Comparison of ENCODE assay signal across 8 mouse cellular contexts in genomic region chr11:68750938-68751337, GRCm38 (mm10). TPM values are rescaled to one million over a fixed set of nuclear protein-coding genes. Genes with fewer than 3 reads are reported as not detected.
A peak's percentile ranks its signal among the peaks of the same experiment; 100 is the strongest.
DNase-seq lines count a peak whose midpoint lies in the region; TF ChIP-seq lines count a peak whose summit lies in the region.

No protein-coding gene starts in this region.

- 59% methylated on average over 8 of the region's 8 CpGs for WGBS in bone marrow, adult 2 months

- H3K4me3 ChIP-seq in bone marrow, adult 2 months (replicated peaks; ENCODE audit: control insufficient read depth, low read depth, low read length), result no peak overlapping the region

- no peak for TF ChIP-seq POLR2A in bone marrow, adult 2 months (IDR thresholded peaks at IDR 0.05; ENCODE audit: borderline replicate concordance, control insufficient read depth, low read depth, low read length)

- no peak overlapping the region for H3K27ac ChIP-seq in bone marrow, adult 2 months (ENCODE audit: control insufficient read depth, insufficient read depth, low read depth, low read length, poor library complexity)

- peak; percentile 80 for TF ChIP-seq CTCF in bone marrow, adult 2 months (IDR thresholded peaks at IDR 0.05; ENCODE audit: control insufficient read depth, insufficient read depth, low read length)

- H3K4me1 ChIP-seq in bone marrow, adult 2 months (ENCODE audit: control insufficient read depth, insufficient read depth, low read length), result no peaks in the 10 kb centered on the region

- peak; percentile 65 for DNase-seq in cerebellum, postnatal 14 days
- DNase-seq in cerebellum, adult 9-11 months, result no peak
- DNase-seq in 3T3-L1 (ENCODE audit: low read depth, low spot score), result peak; percentile 4
- DNase-seq in kidney, postnatal 36 days, result peak; percentile 29 to 53
- DNase-seq in right cerebral cortex, postnatal 4 days, result peak; percentile 62
- DNase-seq in heart, postnatal 4 days, result no peak
- DNase-seq in urinary bladder, adult 2 months (ENCODE audit: low spot score), result no peak

RNA-seq across cellular contexts. Expression of gene Myh10, which starts 59.6 kb away (rescaled TPM):
- polyA plus RNA-seq in bone marrow, adult 2 months (2011; ENCODE audit: insufficient read depth, insufficient read length, low replicate concordance, missing spikeins), result 22.6 and 26.7 TPM in 2 replicates
- 100 to 1,000 TPM; 165 to 169 TPM for total RNA-seq in heart, postnatal 4 days (2021)
- 66.5 and 73.5 TPM in 2 replicates for polyA plus RNA-seq in urinary bladder, adult 2 months (2012; rRNA removed)

Comparison
In these comparisons a context has a peak if more than half of its experiments do, and no peak if none do; other contexts are left out.
1. DNase-seq: peak in cerebellum, postnatal 14 days (2 of 2), 3T3-L1 (single experiment), kidney, postnatal 36 days (2 of 2) and right cerebral cortex, postnatal 4 days (single experiment); none in cerebellum, adult 9-11 months (single experiment), heart, postnatal 4 days (single experiment) and urinary bladder, adult 2 months (single experiment).